Mouse (Mus musculus): ENCODE results near the gene Sdr16c6. TPM values are rescaled to one million over a fixed set of nuclear protein-coding genes. Genes with fewer than 3 reads are reported as not detected.

Sdr16c6 gene
- polyA plus RNA-seq (2012; fragmentation: generic; extraction: Trizol), result not detected
- long read RNA-seq, experiment 1, result 0 reads
- long read RNA-seq, experiment 2, result 0 reads

DNA sequence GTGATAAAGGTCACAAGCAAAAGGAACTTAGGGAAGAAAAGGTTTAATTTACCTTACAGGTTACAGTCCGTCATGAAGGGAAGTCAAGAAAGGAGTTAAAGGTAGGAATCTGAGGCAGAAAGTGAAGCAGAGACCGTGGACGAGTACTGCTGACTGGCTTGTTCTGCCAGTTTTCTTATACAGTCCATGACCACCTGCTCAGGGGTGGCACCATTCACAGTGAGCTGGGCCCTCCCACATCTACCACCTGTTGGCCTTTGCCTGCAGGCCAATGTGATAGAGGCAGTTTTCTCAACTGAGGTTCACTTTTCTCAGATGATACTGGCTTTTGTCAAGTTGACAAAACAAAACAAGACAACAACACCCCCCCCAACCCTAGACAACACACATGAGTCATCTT is at the start of gene Sdr16c6:
Sdr16c6 (minus strand) TSS at position 151 of the 400 bp plus-strand sequence.
- no peaks in the 10 kb centered on the region for H3K79me2 ChIP-seq (ENCODE audit: control insufficient read depth, insufficient read depth)
- H3ac ChIP-seq (ENCODE audit: control insufficient read depth, insufficient read length, low read depth), result no peak within 1 kb of the TSS
- H3K4me3 ChIP-seq (ENCODE audit: insufficient read depth, poor library complexity, severe bottlenecking), result no peak within 1 kb of the TSS
- H3K36me3 ChIP-seq (ENCODE audit: control insufficient read depth, insufficient read depth), result no peaks in the 10 kb centered on the region
- H3K79me3 ChIP-seq (ENCODE audit: low read depth), result no peaks in the 10 kb centered on the region
- TF ChIP-seq MYOG (IDR thresholded peaks at IDR 0.05; ENCODE audit: control insufficient read depth, extremely low read depth, insufficient read length), result no peak
- TF ChIP-seq CTCF (IDR thresholded peaks at IDR 0.05; ENCODE audit: control insufficient read depth, insufficient read depth, insufficient read length), result no peak
- TF ChIP-seq FOSL1 (IDR thresholded peaks at IDR 0.05; ENCODE audit: insufficient read depth, low read length, poor library complexity, severe bottlenecking), result no peak
- no peak for TF ChIP-seq USF1 (IDR thresholded peaks at IDR 0.05; ENCODE audit: low read depth)
- H3K27me3 ChIP-seq (ENCODE audit: control insufficient read depth, insufficient read depth, insufficient read length), result no peaks in the 10 kb centered on the region

- H3K27me3 ChIP-seq (ENCODE audit: control insufficient read depth, insufficient read depth, insufficient read length), result no peaks in the 10 kb centered on the region
- no peaks in the 10 kb centered on the region for H3K79me2 ChIP-seq (ENCODE audit: control insufficient read depth, insufficient read depth)
- no peaks in the 10 kb centered on the region for H3K79me3 ChIP-seq (ENCODE audit: low read depth)
- no peak overlapping the region for H3K4me3 ChIP-seq (ENCODE audit: insufficient read depth, poor library complexity, severe bottlenecking)
- no peaks in the 10 kb centered on the region for H3K36me3 ChIP-seq (ENCODE audit: control insufficient read depth, insufficient read depth)
- no peak overlapping the region for H3ac ChIP-seq (ENCODE audit: control insufficient read depth, insufficient read length, low read depth)
- TF ChIP-seq MYOG (IDR thresholded peaks at IDR 0.05; ENCODE audit: control insufficient read depth, extremely low read depth, insufficient read length) (no peak), FOSL1 (IDR thresholded peaks at IDR 0.05; ENCODE audit: insufficient read depth, low read length, poor library complexity, severe bottlenecking) (no peak), MAX (IDR thresholded peaks at IDR 0.05) (no peak)
These were observed 2.9 kb upstream of the Sdr16c6 start for GRCm38 (mm10) chr4:4080180-4080579.

GRCm38 (mm10) chr4:4079132-4079531 is 1.8 kb upstream of the Sdr16c6 start:
- TF ChIP-seq MAX (IDR thresholded peaks at IDR 0.05), result no peak
- Histone ChIP-seq H3K36me3 (ENCODE audit: control insufficient read depth, insufficient read depth) (no peaks in the 10 kb centered on the region), H3K79me3 (ENCODE audit: low read depth) (no peaks in the 10 kb centered on the region), H3K79me2 (ENCODE audit: control insufficient read depth, insufficient read depth) (no peaks in the 10 kb centered on the region), H3ac (ENCODE audit: control insufficient read depth, insufficient read length, low read depth) (no peak overlapping the region), H3K27me3 (ENCODE audit: control insufficient read depth, insufficient read depth, insufficient read length) (no peaks in the 10 kb centered on the region), H3K4me3 (ENCODE audit: insufficient read depth, poor library complexity, severe bottlenecking) (no peak overlapping the region)

- H3K79me2 ChIP-seq (ENCODE audit: control insufficient read depth, insufficient read depth), result no peaks in the 10 kb centered on the region
- no peak overlapping the region for H3ac ChIP-seq (ENCODE audit: control insufficient read depth, insufficient read length, low read depth)
- no peak for TF ChIP-seq FOSL1 (IDR thresholded peaks at IDR 0.05; ENCODE audit: insufficient read depth, low read length, poor library complexity, severe bottlenecking)
- TF ChIP-seq CEBPB (IDR thresholded peaks at IDR 0.05; ENCODE audit: low read depth), result no peak
- no peak for TF ChIP-seq MAX (IDR thresholded peaks at IDR 0.05)
- TF ChIP-seq MYOD1 (IDR thresholded peaks at IDR 0.05; ENCODE audit: control insufficient read depth, insufficient read length, low read depth), result no peak
- TF ChIP-seq CTCF (IDR thresholded peaks at IDR 0.05; ENCODE audit: control insufficient read depth, insufficient read depth, insufficient read length), result no peak
- no peak for TF ChIP-seq MYOG (IDR thresholded peaks at IDR 0.05; ENCODE audit: control insufficient read depth, extremely low read depth, insufficient read length)
- no peak for TF ChIP-seq USF1 (IDR thresholded peaks at IDR 0.05; ENCODE audit: low read depth)
- H3K27me3 ChIP-seq (ENCODE audit: control insufficient read depth, insufficient read depth, insufficient read length), result no peaks in the 10 kb centered on the region
- no peaks in the 10 kb centered on the region for H3K36me3 ChIP-seq (ENCODE audit: control insufficient read depth, insufficient read depth)
- H3K79me3 ChIP-seq (ENCODE audit: low read depth), result no peaks in the 10 kb centered on the region
- H3K4me3 ChIP-seq (ENCODE audit: insufficient read depth, poor library complexity, severe bottlenecking), result no peak overlapping the region
These were observed 1.3 kb downstream of the Sdr16c6 start for GRCm38 (mm10) chr4:4076001-4076400.

Other genes starting within 250 kb of the Sdr16c6 start
- gene Gm11808, start 103.9 kb downstream of the Sdr16c6 start, polyA plus RNA-seq (2012; fragmentation: generic; extraction: Trizol), result 4,340 TPM

All from C2C12 (cell line).